Mouse (Mus musculus): ENCODE data around the gene Mylpf.

- TF ChIP-seq CTCF (conservative IDR thresholded peaks at IDR 0.05; ENCODE audit: low read length) (no peak), NANOG (IDR thresholded peaks at IDR 0.05; ENCODE audit: borderline replicate concordance, low read length) (no peak), POU5F1 (IDR thresholded peaks at IDR 0.05; ENCODE audit: borderline replicate concordance, low read length) (no peak)
Measured at GRCm38 (mm10) chr7:127244658-127245510, 36.2 kb downstream of the Mylpf start.
